Mouse (Mus musculus) thymus, adult 2 months (tissue): Measurements from ENCODE around the gene Tex50. TPM values are rescaled to one million over a fixed set of nuclear protein-coding genes. Genes with fewer than 3 reads are reported as not detected.

Experiments used
- DNase-seq: peaks from one replicate; pipeline ENCODE4 v3.0.0; 2021
- H3K27ac ChIP-seq: fragments of 200-500 bp; 2 replicates; pipeline ENCODE4 v1.5.1; 2012; ENCODE audit warnings: low read length, control low read depth; ENCODE audit not compliant: control insufficient read depth, insufficient read depth
- H3K27me3 ChIP-seq: fragments of 200-500 bp; 2 replicates; pipeline ENCODE4 v1.6.1; 2012; ENCODE audit warnings: mild to moderate bottlenecking, low read length, moderate library complexity, mixed read lengths; ENCODE audit not compliant: control insufficient read depth, insufficient read depth
- H3K36me3 ChIP-seq: fragments of 200-500 bp; 2 replicates; pipeline ENCODE4 v1.6.1; 2012; ENCODE audit warnings: mild to moderate bottlenecking, low read length, moderate library complexity; ENCODE audit not compliant: control insufficient read depth, insufficient read depth
- H3K4me1 ChIP-seq: fragments of 200-500 bp; replicated peaks from 2 replicates; pipeline ENCODE4 v1.6.1; 2012; ENCODE audit warnings: low read length; ENCODE audit not compliant: control insufficient read depth, insufficient read depth
- H3K4me3 ChIP-seq: fragments of 200-500 bp; 2 replicates; pipeline ENCODE4 v1.5.1; 2012; ENCODE audit warnings: mild to moderate bottlenecking, low read length, control low read depth, moderate library complexity; ENCODE audit not compliant: control insufficient read depth, insufficient read depth
- CTCF ChIP-seq: fragments of 200-500 bp; IDR thresholded peaks from 2 replicates; pipeline ENCODE4 v1.5.1; 2012; ENCODE audit warnings: mild to moderate bottlenecking, control low read depth, low read length, moderate library complexity, borderline replicate concordance; ENCODE audit not compliant: control insufficient read depth, poor library complexity, insufficient read depth; ENCODE audit errors: extremely low read depth
- POLR2A ChIP-seq: fragments of 200-500 bp; IDR thresholded peaks from 2 replicates; pipeline ENCODE4 v1.6.1; 2012; ENCODE audit warnings: mild to moderate bottlenecking, low read length, control low read depth, moderate library complexity; ENCODE audit not compliant: control insufficient read depth, poor library complexity, insufficient read depth; ENCODE audit errors: extremely low read depth
- WGBS: fragments of 180-500 bp; shearing (Covaris S2); methylation state at CpG from one replicate; pipeline ENCODE4 v1.1.7; 2018; 5-methylcytosine and 5-hydroxymethylcytosine counted together
- polyA plus RNA-seq: library from polyadenylated mRNA; depleted of rRNA; stranded (reverse); fragments of >200 nt; gene quantifications from 2 replicates; pipeline ENCODE4 v1.2.3, GENCODE M21; 2012; rRNA removed

Tex50 gene
- polyA plus RNA-seq, 1 experiment = not detected

DNA sequence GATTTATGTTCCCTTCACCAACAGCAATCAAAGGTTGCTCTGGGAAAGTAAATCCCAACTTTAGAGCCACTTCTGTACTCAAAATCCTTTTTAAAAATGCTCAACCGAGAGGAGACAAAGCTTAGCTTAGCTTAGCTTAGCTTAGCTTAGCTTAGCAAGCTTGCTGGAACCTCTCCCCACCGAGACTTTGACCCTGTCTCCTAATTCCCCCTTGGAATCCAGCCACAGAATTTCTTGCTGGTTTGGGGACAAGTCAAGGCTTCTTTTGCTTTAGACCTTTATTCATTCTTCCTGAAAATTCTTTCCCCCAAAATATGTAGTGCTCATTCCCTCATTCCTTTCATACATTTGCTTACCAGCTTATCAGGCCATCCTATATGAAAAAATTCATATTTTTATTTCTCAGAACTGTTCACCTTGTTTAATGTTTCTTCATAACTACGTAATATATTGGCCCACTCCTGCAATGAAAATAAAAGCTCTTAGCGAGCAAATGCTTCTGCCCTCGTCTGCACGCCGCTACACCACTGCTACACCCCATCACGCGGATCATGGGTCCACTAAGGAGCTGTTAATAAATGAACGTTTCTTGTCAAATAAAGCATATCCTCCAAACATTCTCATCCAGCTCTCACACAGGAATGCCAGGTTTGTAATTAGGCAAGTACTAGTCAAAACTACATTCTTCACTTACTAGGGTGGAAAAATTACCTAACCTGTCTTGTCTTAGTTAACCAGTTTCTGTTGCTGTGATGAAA, 36.3 kb downstream of the Tex50 start:
- no peak for TF ChIP-seq CTCF
- WGBS = 93% methylated on average over 10 of the region's 10 CpGs
- Histone ChIP-seq H3K27ac (no peak overlapping the region), H3K36me3 (no peaks in the 10 kb centered on the region), H3K4me1 (no peaks in the 10 kb centered on the region), H3K27me3 (no peaks in the 10 kb centered on the region), H3K4me3 (no peak overlapping the region)
- no peak for DNase-seq

GRCm38 (mm10) chr1:161114591-161114990, 44.5 kb downstream of the Tex50 start:
- peaks cover under 1% of the 10 kb centered on the region; the same call in 1 of the 2 replicates for H3K36me3 ChIP-seq
- no peak for DNase-seq
- H3K27me3 ChIP-seq = no peaks in the 10 kb centered on the region
- no peak for TF ChIP-seq CTCF
- TF ChIP-seq POLR2A = no peak
- H3K4me1 ChIP-seq = no peaks in the 10 kb centered on the region; the same call in 1 of the 2 replicates
- no peak overlapping the region for H3K4me3 ChIP-seq
- no peak overlapping the region for H3K27ac ChIP-seq

- H3K27ac ChIP-seq = no peak overlapping the region; the same call in 1 of the 2 replicates
- H3K27me3 ChIP-seq = no peaks in the 10 kb centered on the region
- 95% methylated on average over 8 of the region's 8 CpGs for WGBS
- DNase-seq = no peak
- no peak for TF ChIP-seq CTCF
- no peak for TF ChIP-seq POLR2A
- H3K4me3 ChIP-seq = no peak overlapping the region
- no peaks in the 10 kb centered on the region for H3K4me1 ChIP-seq
- H3K36me3 ChIP-seq = peaks cover 20% of the 10 kb centered on the region
These were observed 49.9 kb downstream of the Tex50 start for GRCm38 (mm10) chr1:161109216-161109615.

Other genes starting within 250 kb of the Tex50 start
- gene Serpinc1, start 180.7 kb downstream of the Tex50 start, polyA plus RNA-seq = 3.5 and 11.1 TPM in 2 replicates
- 3.9 and 4.2 TPM in 2 replicates for gene Zbtb37, start 124.5 kb downstream of the Tex50 start, polyA plus RNA-seq
- 11.1 and 13.6 TPM in 2 replicates for gene Dars2, start 88.7 kb downstream of the Tex50 start, polyA plus RNA-seq
- gene Cenpl, start 88.6 kb downstream of the Tex50 start, polyA plus RNA-seq = 9.5 and 10.2 TPM in 2 replicates
- gene Klhl20, start 27.8 kb downstream of the Tex50 start, polyA plus RNA-seq = 19.1 and 19.3 TPM in 2 replicates
- 0.04 and 0.05 TPM in 2 replicates for gene Ankrd45, start 16.6 kb downstream of the Tex50 start, polyA plus RNA-seq
- 63.8 and 80.0 TPM in 2 replicates for gene Prdx6, start 91.9 kb upstream of the Tex50 start, polyA plus RNA-seq
- 0.07 and 0.20 TPM in 2 replicates for gene Tnfsf4, start 236.1 kb upstream of the Tex50 start, polyA plus RNA-seq